Mouse (Mus musculus) embryonic facial prominence, embryonic 14.5 days (tissue): Measurements from ENCODE around the gene Sh2d2a. TPM values are rescaled to one million over a fixed set of nuclear protein-coding genes. Genes with fewer than 3 reads are reported as not detected.
"Not testable (repeated sequence)": the region's sequence is repeated elsewhere in the genome, so short reads cannot be mapped to it uniquely, and the experiment has no call there.

ENCODE experiments used
- ATAC-seq: fragments of 200-750 bp; cut with Nextera tagmentation; 2 replicates; pipeline ENCODE4 v1.8.0; 2017; ENCODE audit warnings: low read depth, moderate number of reproducible peaks, moderate TSS enrichment
- DNase-seq: peaks from one replicate; pipeline ENCODE4 v3.0.0-alpha.2; 2015; ENCODE audit warnings: low spot score
- H3K27ac ChIP-seq: fragments of 300-500 bp; sonication (generic); replicated peaks from 2 replicates; pipeline ENCODE4 v1.5.1; 2014; ENCODE audit warnings: low read depth, mild to moderate bottlenecking, low read length, moderate library complexity
- H3K27me3 ChIP-seq: fragments of 300-500 bp; sonication (generic); replicated peaks from 2 replicates; pipeline ENCODE4 v1.6.1; 2014; ENCODE audit warnings: low read length; ENCODE audit not compliant: control insufficient read depth, insufficient read depth
- H3K36me3 ChIP-seq: fragments of 300-500 bp; sonication (generic); 2 replicates; pipeline ENCODE4 v1.6.1; 2014; ENCODE audit warnings: low read length, mixed read lengths; ENCODE audit not compliant: control insufficient read depth, insufficient read depth
- H3K4me1 ChIP-seq: fragments of 300-500 bp; sonication (generic); 2 replicates; pipeline ENCODE4 v1.6.1; 2014; ENCODE audit warnings: antibody characterized with exemption, low read length; ENCODE audit not compliant: control insufficient read depth, insufficient read depth
- H3K4me2 ChIP-seq: fragments of 300-500 bp; sonication (generic); 2 replicates; pipeline ENCODE4 v1.6.1; 2014; ENCODE audit warnings: low read depth, mild to moderate bottlenecking, low read length, moderate library complexity, mixed read lengths
- H3K4me3 ChIP-seq: fragments of 300-500 bp; sonication (generic); 2 replicates; pipeline ENCODE4 v1.5.1; 2014; ENCODE audit warnings: low read depth, mild to moderate bottlenecking, low read length
- H3K9ac ChIP-seq: fragments of 300-500 bp; sonication (generic); 2 replicates; pipeline ENCODE4 v1.6.1; 2014; ENCODE audit warnings: low read depth, mild to moderate bottlenecking, low read length, moderate library complexity, mixed read lengths
- H3K9me3 ChIP-seq: fragments of 300-500 bp; sonication (generic); 2 replicates; pipeline ENCODE4 v1.6.1; 2016; ENCODE audit warnings: low read length; ENCODE audit not compliant: control insufficient read depth
- WGBS: fragments of 180-500 bp; shearing (Covaris S2); extraction: QIAGEN DNeasy Blood & Tissue Kit; methylation state at CpG from one replicate; pipeline ENCODE4 v1.1.7; 2014; 5-methylcytosine and 5-hydroxymethylcytosine counted together
- polyA plus RNA-seq: library from polyadenylated mRNA; unstranded; fragments of >200 nt; fragmentation: Nextera tagmentation; extraction: Ambion mirVana; gene quantifications from 2 replicates; pipeline ENCODE4 v1.2.1, GENCODE M21; 2014

Sh2d2a gene
- polyA plus RNA-seq, 1 experiment from 2014 or later = not detected

GRCm38 (mm10) chr3:87893367-87893905, 46.9 kb downstream of the Sh2d2a start:
- Histone ChIP-seq H3K4me3 (no peak overlapping the region), H3K27ac (no peak overlapping the region), H3K4me2 (no peak overlapping the region), H3K27me3 (no peaks in the 10 kb centered on the region), H3K36me3 (no peaks in the 10 kb centered on the region), H3K9ac (no peak overlapping the region), H3K4me1 (no peaks in the 10 kb centered on the region), H3K9me3 (no peaks in the 10 kb centered on the region)
- ATAC-seq (no peak), DNase-seq (no peak)
- 71% methylated on average over 3 of the region's 3 CpGs for WGBS

DNA sequence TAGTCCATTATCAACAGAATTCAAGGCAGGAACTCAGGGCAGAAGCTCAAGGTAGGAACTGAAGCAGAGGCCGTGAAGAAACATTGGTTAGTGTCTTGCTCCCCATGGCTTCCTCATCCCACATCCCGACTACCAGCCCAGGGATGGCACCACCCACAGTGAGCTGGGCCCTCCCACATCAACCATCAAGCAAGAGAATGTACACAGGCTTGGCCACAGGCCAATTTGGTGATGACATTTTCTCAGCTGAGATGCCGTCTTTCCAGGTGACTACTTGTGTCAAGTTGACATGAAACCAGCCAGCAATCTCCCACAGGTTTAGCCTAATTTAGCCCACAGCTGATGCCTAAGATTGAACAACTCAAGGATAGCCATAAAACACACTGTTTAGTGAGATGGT, 52.7 kb downstream of the Sh2d2a start:
- no peak for ATAC-seq
- no peak overlapping the region for H3K27ac ChIP-seq
- H3K36me3 ChIP-seq = no peaks in the 10 kb centered on the region
- H3K4me1 ChIP-seq = no peaks in the 10 kb centered on the region
- no peak overlapping the region for H3K4me3 ChIP-seq
- no peak for DNase-seq
- H3K27me3 ChIP-seq = no peaks in the 10 kb centered on the region
- H3K4me2 ChIP-seq = no peak overlapping the region
- 67% methylated on average over 3 of the region's 3 CpGs for WGBS
- no peak overlapping the region for H3K9ac ChIP-seq
- no peaks in the 10 kb centered on the region for H3K9me3 ChIP-seq

DNA sequence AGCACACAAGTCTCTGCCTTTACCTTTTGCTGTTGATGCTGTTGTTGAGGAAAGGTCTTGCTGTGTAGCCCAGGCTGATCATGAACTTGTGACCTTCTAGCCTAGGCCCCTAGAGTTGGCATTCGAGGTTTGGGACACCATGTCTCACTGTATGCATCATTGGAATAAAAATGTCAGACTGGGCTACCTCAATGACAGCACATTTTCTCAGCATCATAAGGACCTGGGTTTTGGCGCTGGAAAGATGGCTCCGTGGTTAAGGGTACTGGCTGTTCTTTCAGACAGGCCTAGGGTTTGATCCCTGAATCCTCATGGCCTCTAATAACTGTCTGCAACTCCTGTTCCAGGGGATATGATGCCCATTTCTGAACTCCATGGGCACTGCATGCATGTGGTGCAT, 53.2 kb downstream of the Sh2d2a start:
- no peak overlapping the region for H3K4me2 ChIP-seq
- DNase-seq (no peak), ATAC-seq (no peak)
- no peak overlapping the region for H3K4me3 ChIP-seq
- WGBS = 71% methylated on average over 3 of the region's 3 CpGs
- H3K9me3 ChIP-seq = no peaks in the 10 kb centered on the region
- H3K27me3 ChIP-seq = no peaks in the 10 kb centered on the region
- H3K9ac ChIP-seq = no peak overlapping the region
- no peak overlapping the region for H3K27ac ChIP-seq
- H3K36me3 ChIP-seq = no peaks in the 10 kb centered on the region
- no peaks in the 10 kb centered on the region for H3K4me1 ChIP-seq

- H3K4me1 ChIP-seq = no peaks in the 10 kb centered on the region
- H3K27ac ChIP-seq = no peak overlapping the region
- WGBS = 21% methylated on average over 1 of the region's 1 CpGs
- H3K27me3 ChIP-seq = no peaks in the 10 kb centered on the region
- H3K4me3 ChIP-seq = no peak overlapping the region
- no peaks in the 10 kb centered on the region for H3K36me3 ChIP-seq
- DNase-seq (no peak), ATAC-seq (no peak)
- H3K9ac ChIP-seq = no peak overlapping the region
- H3K4me2 ChIP-seq = no peak overlapping the region
- H3K9me3 ChIP-seq = no peaks in the 10 kb centered on the region
Observed at GRCm38 (mm10) chr3:87901036-87901624, 54.6 kb downstream of the Sh2d2a start.

DNA sequence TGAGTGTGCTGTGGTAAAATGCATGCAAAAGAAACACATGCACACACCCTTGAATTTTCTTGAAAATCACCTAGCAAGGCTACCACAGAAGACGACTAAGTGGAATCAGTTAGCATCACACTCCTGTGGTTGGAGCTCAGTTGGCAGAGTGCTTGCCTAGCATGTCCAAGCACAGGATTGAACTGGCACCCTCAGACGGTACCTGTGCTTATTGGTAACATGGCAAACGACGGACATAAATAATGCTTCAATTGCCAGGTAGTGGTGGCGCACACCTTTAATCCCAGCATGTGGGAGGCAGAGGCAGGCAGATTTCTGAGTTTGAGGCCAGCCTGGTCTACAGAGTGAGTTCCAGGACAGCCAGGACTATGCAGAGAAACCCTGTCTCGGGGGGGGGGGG, 55.4 kb downstream of the Sh2d2a start:
- H3K4me2 ChIP-seq, H3K4me1 ChIP-seq, H3K4me3 ChIP-seq, H3K36me3 ChIP-seq, H3K27ac ChIP-seq, H3K27me3 ChIP-seq, ATAC-seq, H3K9me3 ChIP-seq, H3K9ac ChIP-seq, DNase-seq: not testable (repeated sequence)
- 88% methylated on average over 5 of the region's 6 CpGs for WGBS

DNA sequence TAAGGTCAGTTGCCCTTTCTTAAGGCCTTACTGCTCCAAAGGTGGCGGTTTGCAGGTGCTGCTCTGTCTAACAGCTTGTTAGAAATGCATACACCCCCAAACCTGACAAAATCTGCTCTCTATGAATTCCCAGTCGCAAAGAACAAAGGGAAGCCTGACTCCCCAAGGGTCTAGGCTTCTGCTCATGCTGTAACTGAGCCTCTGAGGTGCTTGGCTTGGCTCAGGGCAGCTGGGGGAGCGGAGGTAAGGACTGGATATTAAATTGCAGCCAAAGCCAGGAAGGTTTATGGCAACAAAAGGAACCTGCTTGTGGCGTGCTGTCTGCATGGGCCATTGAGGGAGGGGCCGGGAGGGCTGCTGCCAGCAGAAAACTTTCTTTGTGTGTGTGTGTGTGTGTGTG, 57.3 kb downstream of the Sh2d2a start:
- no peak overlapping the region for H3K4me3 ChIP-seq
- no peak overlapping the region for H3K4me2 ChIP-seq
- no peaks in the 10 kb centered on the region for H3K27me3 ChIP-seq
- ATAC-seq = peak; percentile 34; the same call in 1 of the 2 replicates
- H3K27ac ChIP-seq = no peak overlapping the region
- H3K36me3 ChIP-seq = no peaks in the 10 kb centered on the region
- WGBS = 42% methylated on average over 5 of the region's 5 CpGs
- H3K9me3 ChIP-seq = no peaks in the 10 kb centered on the region
- H3K4me1 ChIP-seq = peaks cover 11% of the 10 kb centered on the region
- DNase-seq = peak; percentile 77
- no peak overlapping the region for H3K9ac ChIP-seq

Other genes with a start within 250 kb of the Sh2d2a start
- 17.1 and 18.9 TPM in 2 replicates for gene Arhgef11, start 229.2 kb upstream of the Sh2d2a start, polyA plus RNA-seq
- 0.60 and 1.5 TPM in 2 replicates for gene Lrrc71, start 98.1 kb upstream of the Sh2d2a start, polyA plus RNA-seq
- 16.2 and 19.5 TPM in 2 replicates for gene Ntrk1, start 51.6 kb upstream of the Sh2d2a start, polyA plus RNA-seq
- gene Insrr, start 49.8 kb upstream of the Sh2d2a start, polyA plus RNA-seq = 1.2 and 1.6 TPM in 2 replicates
- 26.7 and 29.6 TPM in 2 replicates for gene Pear1, start 22.4 kb upstream of the Sh2d2a start, polyA plus RNA-seq
- gene Prcc, start 38.9 kb downstream of the Sh2d2a start, polyA plus RNA-seq = 13.0 and 13.5 TPM in 2 replicates
- 205 and 217 TPM in 2 replicates for gene Hdgf, start 59.6 kb downstream of the Sh2d2a start, polyA plus RNA-seq
- gene Mrpl24, start 72.8 kb downstream of the Sh2d2a start, polyA plus RNA-seq = 64.8 and 66.6 TPM in 2 replicates
- gene Isg20l2, start 83.6 kb downstream of the Sh2d2a start, polyA plus RNA-seq = 20.9 and 22.9 TPM in 2 replicates
- 12.8 and 13.3 TPM in 2 replicates for gene Rrnad1, start 84.0 kb downstream of the Sh2d2a start, polyA plus RNA-seq
- gene Crabp2, start 101.9 kb downstream of the Sh2d2a start, polyA plus RNA-seq = 145 and 175 TPM in 2 replicates
- 36.4 and 40.5 TPM in 2 replicates for gene Nes, start 124.3 kb downstream of the Sh2d2a start, polyA plus RNA-seq
- 0.63 and 1.1 TPM in 2 replicates for gene Bcan, start 153.5 kb downstream of the Sh2d2a start, polyA plus RNA-seq
- gene Hapln2, start 180.8 kb downstream of the Sh2d2a start, polyA plus RNA-seq = not detected in 2 replicates
- 28.0 and 29.8 TPM in 2 replicates for gene Gpatch4, start 196.4 kb downstream of the Sh2d2a start, polyA plus RNA-seq
- gene Naxe, start 211.7 kb downstream of the Sh2d2a start, polyA plus RNA-seq = 179 and 193 TPM in 2 replicates
- 0.17 and 0.31 TPM in 2 replicates for gene Ttc24, start 231.5 kb downstream of the Sh2d2a start, polyA plus RNA-seq
- gene Iqgap3, start 235.2 kb downstream of the Sh2d2a start, polyA plus RNA-seq = 16.2 and 21.0 TPM in 2 replicates